In genomic region chr1:153535611-153536010, GRCm38 (mm10) we compare ENCODE assay signal across 11 mouse cellular contexts. TPM values are rescaled to one million over a fixed set of nuclear protein-coding genes. Genes with fewer than 3 reads are reported as not detected.
DNase-seq lines count a peak whose midpoint lies in the region; ATAC-seq and TF ChIP-seq lines count a peak whose summit lies in the region.
"Had no signal": no experiment of that assay in that cellular context is flagged by ENCODE, and none has a peak within 500 bp of the region (broad histone marks: within the 10 kb centered on the region; RNA-seq: fewer than 3 reads in every experiment).

No protein-coding gene starts in this region.

- no peak overlapping the region for H3K4me3 ChIP-seq in lung, postnatal 0 days (ENCODE audit: low read depth, low read length)
- H3K4me3 ChIP-seq in midbrain, embryonic 14.5 days (replicated peaks; ENCODE audit: low read depth, low read length), result no peak overlapping the region
- H3K4me3 ChIP-seq: liver, embryonic 15.5 days had no signal

- TF ChIP-seq CTCF in lung, postnatal 0 days (IDR thresholded peaks at IDR 0.05), result no peak

- no peaks in the 10 kb centered on the region for H3K9me3 ChIP-seq in lung, postnatal 0 days (ENCODE audit: low read length)
- H3K9me3 ChIP-seq in midbrain, embryonic 14.5 days (ENCODE audit: control insufficient read depth, low read length), result no peaks in the 10 kb centered on the region
- H3K9me3 ChIP-seq: liver, embryonic 15.5 days had no signal

- no peak overlapping the region for H3K9ac ChIP-seq in lung, postnatal 0 days (replicated peaks; ENCODE audit: low read depth)
- no peak overlapping the region for H3K9ac ChIP-seq in midbrain, embryonic 14.5 days (replicated peaks; ENCODE audit: low read length)
- H3K9ac ChIP-seq: liver, embryonic 15.5 days had no signal

- WGBS in lung, postnatal 0 days, result 61% methylated on average over 9 of the region's 9 CpGs
- WGBS in midbrain, embryonic 14.5 days, result 20% methylated on average over 9 of the region's 9 CpGs

- no peaks in the 10 kb centered on the region for H3K27me3 ChIP-seq in lung, postnatal 0 days (replicated peaks; ENCODE audit: insufficient read depth, low read length)
- H3K27me3 ChIP-seq in midbrain, embryonic 14.5 days (ENCODE audit: control insufficient read depth, insufficient read depth, low read length), result no peaks in the 10 kb centered on the region
- H3K27me3 ChIP-seq: CH12.LX; liver, embryonic 15.5 days had no signal

- peak; percentile 37 to 45 for DNase-seq in frontal cortex, postnatal 10 days (ENCODE audit: low spot score in 2 of 2)
- DNase-seq in frontal cortex, adult 2 months (ENCODE audit: extremely low spot score in 1 of 2, low spot score in 1 of 2), result no peak
- DNase-seq in lung, postnatal 10 days, result peak; percentile 37
- DNase-seq in lung, postnatal 0 days (ENCODE audit: low spot score), result no peak
- DNase-seq in cerebellum, adult 9-11 months, result peak; percentile 33
- DNase-seq in midbrain, embryonic 14.5 days, result peak; percentile 33
- DNase-seq in layer of hippocampus, adult 9-10 months (ENCODE audit: low spot score), result no peak
- DNase-seq: thymus, postnatal 14 days had no signal

- ATAC-seq in lung, postnatal 0 days, result no peak
- ATAC-seq in midbrain, embryonic 14.5 days (ENCODE audit: low FRiP score, low TSS enrichment), result no peak
- ATAC-seq in CD4-positive, CD25-positive, alpha-beta regulatory T cell, adult 4 months, result no peak

- H3K27ac ChIP-seq in lung, postnatal 0 days (ENCODE audit: low read length), result no peak overlapping the region
- H3K27ac ChIP-seq in midbrain, embryonic 14.5 days (replicated peaks; ENCODE audit: low read depth, low read length), result peak overlapping the region; percentile 27
- H3K27ac ChIP-seq: liver, embryonic 15.5 days had no signal

- no peaks in the 10 kb centered on the region for H3K4me1 ChIP-seq in lung, postnatal 0 days (ENCODE audit: insufficient read depth, low read depth, low read length)
- peaks cover 11% of the 10 kb centered on the region for H3K4me1 ChIP-seq in midbrain, embryonic 14.5 days (ENCODE audit: control insufficient read depth, insufficient read depth, low read length)

- no peak overlapping the region for H3K4me2 ChIP-seq in lung, postnatal 0 days (replicated peaks; ENCODE audit: low read depth, low read length)
- no peak overlapping the region for H3K4me2 ChIP-seq in midbrain, embryonic 14.5 days (ENCODE audit: low read length)
- H3K4me2 ChIP-seq: liver, embryonic 15.5 days had no signal

- TF ChIP-seq EP300 in lung, postnatal 0 days (IDR thresholded peaks at IDR 0.05), result no peak

- H3K36me3 ChIP-seq in lung, postnatal 0 days (ENCODE audit: insufficient read depth, low read length), result no peaks in the 10 kb centered on the region
- no peaks in the 10 kb centered on the region for H3K36me3 ChIP-seq in midbrain, embryonic 14.5 days (ENCODE audit: control insufficient read depth, insufficient read depth, low read length)
- H3K36me3 ChIP-seq: liver, embryonic 15.5 days had no signal

RNA-seq across cellular contexts. Expression of gene Npl, which starts 14.2 kb away (rescaled TPM):
- 3.5 and 4.6 TPM in 2 replicates for polyA plus RNA-seq in frontal cortex, adult 2 months (2012; rRNA removed)
- polyA plus RNA-seq in lung, postnatal 0 days (2015; fragmentation: Nextera tagmentation; extraction: Ambion mirVana), result 4.0 and 4.9 TPM in 2 replicates
- 12.4 and 13.4 TPM in 2 replicates for polyA plus RNA-seq in midbrain, embryonic 14.5 days (2014; fragmentation: Nextera tagmentation; extraction: Ambion mirVana)
- polyA plus RNA-seq in CD4-positive, CD25-positive, alpha-beta regulatory T cell, adult 4 months (2017; shearing (Covaris generic)), result not detected

RNA-seq across cellular contexts. Expression of gene Dhx9, which starts 48.2 kb away (rescaled TPM):
- 56.1 and 62.4 TPM in 2 replicates for polyA plus RNA-seq in frontal cortex, adult 2 months (2012; rRNA removed)
- 14.0 and 16.3 TPM in 2 replicates for polyA plus RNA-seq in lung, postnatal 0 days (2015; fragmentation: Nextera tagmentation; extraction: Ambion mirVana)
- polyA plus RNA-seq in midbrain, embryonic 14.5 days (2014; fragmentation: Nextera tagmentation; extraction: Ambion mirVana), result 36.8 and 43.2 TPM in 2 replicates
- polyA plus RNA-seq in CD4-positive, CD25-positive, alpha-beta regulatory T cell, adult 4 months (2017; shearing (Covaris generic)), result 10 to 100 TPM; 28.0 to 35.3 TPM

Comparison
In these comparisons a context has a peak if more than half of its experiments do, and no peak if none do; other contexts are left out.
1. DNase-seq: peak in frontal cortex, postnatal 10 days (2 of 2), lung, postnatal 10 days (single experiment), cerebellum, adult 9-11 months (single experiment) and midbrain, embryonic 14.5 days (single experiment); none in frontal cortex, adult 2 months (0 of 2), lung, postnatal 0 days (single experiment) and layer of hippocampus, adult 9-10 months (single experiment).